Mouse (Mus musculus) Patski (cell line): Measurements from ENCODE around the gene Uox. TPM values are rescaled to one million over a fixed set of nuclear protein-coding genes. Genes with fewer than 3 reads are reported as not detected.
A peak's percentile ranks its signal among the peaks of the same experiment; 100 is the strongest.

Source experiments
- ATAC-seq: fragments of 100-300 bp; one replicate; pipeline ENCODE4 v1.8.0; 2021
- CTCF ChIA-PET: fragments of 350-600 bp; sonication (Branson Sonifier 250); formaldehyde crosslinking; loops from one replicate; lab custom pipeline; 2022; ENCODE audit warnings: inconsistent platforms; lab: Charles Lee
- POLR2A ChIA-PET: fragments of 350-600 bp; sonication (Branson Sonifier 250); formaldehyde crosslinking; loops from one replicate; lab custom pipeline; 2022; ENCODE audit warnings: antibody characterized with exemption, inconsistent platforms; lab: Charles Lee
- DNase-seq: peaks from one replicate; pipeline ENCODE4 v3.0.0-alpha.2; 2011; ENCODE audit warnings: low read depth, low spot score
- H3K27me3 ChIP-seq: fragments of 371-371 bp; one replicate; pipeline ENCODE4 v1.5.1; 2021
- CTCF ChIP-seq: fragments of 100-300 bp; IDR thresholded peaks from one replicate; pipeline ENCODE4 v1.5.1; 2021
- in situ Hi-C: fragments of 300-500 bp; cut with MboI; formaldehyde crosslinking; loops from 3 replicates; pipeline ENCODE4 v1.11.1; 2018; ENCODE audit warnings: low pct_unique_long_range_greater_than_20kb, mixed read lengths
- polyA plus RNA-seq: library from polyadenylated mRNA; unstranded; gene quantifications from one replicate; pipeline ENCODE4 v1.2.3, GENCODE M21; 2021

Gene Uox
- polyA plus RNA-seq, 1 experiment from 2014 or later: 2.9 TPM

DNA sequence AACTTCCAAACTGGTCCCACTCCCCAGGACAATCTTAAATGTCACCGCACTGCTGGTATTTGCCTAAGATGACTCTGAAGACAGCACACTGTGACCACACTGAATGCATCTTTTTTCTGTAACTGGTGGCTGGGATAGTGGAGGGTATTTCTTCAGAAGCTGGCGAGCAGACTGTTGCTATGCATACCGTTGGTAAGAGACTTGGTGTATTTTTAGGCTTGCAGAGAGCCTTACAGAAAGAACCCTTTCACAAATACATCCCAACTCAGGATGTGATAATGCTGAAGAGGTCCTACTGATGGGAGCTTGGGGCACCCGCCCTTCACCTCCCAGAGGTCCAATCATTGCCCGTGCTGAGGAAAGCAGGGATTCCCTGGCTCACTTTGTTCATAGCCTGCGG lies 12.7 kb upstream of the Uox start:
- no peak for TF ChIP-seq CTCF
- POLR2A ChIA-PET: no interaction called here

DNA sequence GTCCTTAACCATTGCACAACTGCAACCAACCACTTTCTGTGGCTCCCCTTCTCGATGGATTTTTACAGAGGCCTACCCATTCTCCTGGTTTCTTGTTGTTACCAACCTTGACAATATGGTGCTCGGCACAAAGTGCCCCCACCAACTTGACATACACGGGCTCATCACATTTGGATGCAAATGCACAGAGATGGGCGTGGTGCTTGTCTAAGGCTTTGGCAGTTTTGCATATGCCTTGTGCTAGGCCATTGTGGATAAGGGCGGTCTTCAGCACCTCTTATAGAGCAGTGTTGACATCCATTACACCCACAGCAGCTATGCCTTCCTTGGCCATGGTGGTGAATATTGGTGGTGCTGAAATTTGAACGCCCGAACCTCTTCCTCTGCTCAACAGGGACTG lies 7.3 kb upstream of the Uox start:
- TF ChIP-seq CTCF: no peak
- ATAC-seq (no peak), DNase-seq (no peak)
- in situ Hi-C loops: loop anchor here (5.0 to 25.0 kb wide), 3 partner anchors 174 to 378 kb away; no protein-coding TSS in a partner anchor
- ChIA-PET CTCF (interaction anchor here (0.8 to 4.4 kb wide), 8 partner anchors 13 to 352 kb away, joined by 3 to 30 read pairs (median 4); no protein-coding TSS in a partner anchor), POLR2A (no interaction called here)
- H3K27me3 ChIP-seq: no peaks in the 10 kb centered on the region

More for the DNA sequence above, 12.7 kb upstream of the Uox start:
- no peak for ATAC-seq
- in situ Hi-C loops: loop anchor here (25.0 kb wide), 1 partner anchor 180 kb away; no protein-coding TSS in a partner anchor
- no peak for DNase-seq
- CTCF ChIA-PET: interaction anchor here (1.6 kb wide), 1 partner anchor 15 kb away, joined by 8 read pairs; no protein-coding TSS in a partner anchor
- no peaks in the 10 kb centered on the region for H3K27me3 ChIP-seq

GRCm38 (mm10) chr3:146564268-146565064 lies 5.8 kb upstream of the Uox start:
- POLR2A ChIA-PET: interaction anchor here (0.6 to 1.1 kb wide), 2 partner anchors 139 to 156 kb away, joined by 3 read pairs; no protein-coding TSS in a partner anchor
- peak; percentile 94 for TF ChIP-seq CTCF
- ATAC-seq (no peak), DNase-seq (no peak)
- in situ Hi-C loops: loop anchor here (5.0 to 25.0 kb wide), 5 partner anchors 173 to 380 kb away; no protein-coding TSS in a partner anchor
- CTCF ChIA-PET: interaction anchor here (0.7 to 4.4 kb wide), 15 partner anchors 15 to 370 kb away, joined by 3 to 30 read pairs (median 3); no protein-coding TSS in a partner anchor
- H3K27me3 ChIP-seq: no peaks in the 10 kb centered on the region

GRCm38 (mm10) chr3:146565065-146565411 lies 5.2 kb upstream of the Uox start:
- POLR2A ChIA-PET: interaction anchor here (0.6 kb wide), 1 partner anchor 156 kb away, joined by 3 read pairs; no protein-coding TSS in a partner anchor
- H3K27me3 ChIP-seq: no peaks in the 10 kb centered on the region
- DNase-seq (no peak), ATAC-seq (no peak)
- no peak for TF ChIP-seq CTCF
- CTCF ChIA-PET: interaction anchor here (0.7 to 4.4 kb wide), 10 partner anchors 15 to 350 kb away, joined by 3 to 30 read pairs (median 3); no protein-coding TSS in a partner anchor
- in situ Hi-C loops: loop anchor here (5.0 to 25.0 kb wide), 4 partner anchors 172 to 380 kb away; no protein-coding TSS in a partner anchor

- in situ Hi-C loops: loop anchor here (5.0 to 25.0 kb wide), 4 partner anchors 170 to 383 kb away; no protein-coding TSS in a partner anchor
These were observed 2.9 kb upstream of the Uox start for GRCm38 (mm10) chr3:146567366-146567765.

DNA sequence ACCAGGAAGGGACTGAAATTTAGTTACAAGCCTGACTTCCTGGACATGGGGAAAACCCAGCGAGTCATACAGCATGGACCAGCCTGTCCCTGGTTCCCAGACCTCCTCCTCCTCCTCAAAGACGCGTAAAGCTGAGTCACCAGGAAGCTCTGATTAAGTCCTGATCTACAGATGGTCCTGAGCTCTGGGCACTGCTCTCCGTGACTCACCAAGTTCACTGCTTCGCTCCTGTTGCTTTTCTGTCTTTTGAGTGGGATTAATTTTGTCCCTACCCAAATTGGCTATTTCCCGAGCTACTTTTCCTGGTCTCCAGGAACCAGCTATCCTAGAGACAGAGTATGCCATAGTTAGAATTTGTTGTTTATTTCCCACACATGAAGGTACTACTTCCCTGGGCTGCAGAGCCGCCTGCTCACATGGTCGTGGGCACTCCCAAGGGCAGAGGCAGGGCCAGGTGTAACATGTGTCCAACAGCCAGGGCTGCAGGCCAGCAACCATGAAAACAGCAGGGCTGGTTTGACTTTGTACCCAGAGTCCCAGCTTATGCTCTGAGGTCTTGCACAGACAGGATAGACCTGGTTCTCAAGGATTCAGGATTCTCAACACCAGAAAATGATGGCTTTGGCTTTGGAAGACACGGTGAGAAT lies 2.2 kb upstream of the Uox start:
- in situ Hi-C loops: loop anchor here (5.0 to 25.0 kb wide), 4 partner anchors 169 to 383 kb away; no protein-coding TSS in a partner anchor
- POLR2A ChIA-PET: interaction anchor here (0.5 kb wide), 1 partner anchor 39 kb away, joined by 4 read pairs; no protein-coding TSS in a partner anchor

More at GRCm38 (mm10) chr3:146567366-146567765, 2.9 kb upstream of the Uox start:
- ATAC-seq (no peak), DNase-seq (no peak)
- TF ChIP-seq CTCF: no peak
- no peaks in the 10 kb centered on the region for H3K27me3 ChIP-seq
- CTCF ChIA-PET: interaction anchor here (0.8 to 1.5 kb wide), 9 partner anchors 11 to 347 kb away, joined by 3 to 5 read pairs (median 4); partner anchors contain the start of gene Rpf1
- POLR2A ChIA-PET: interaction anchor here (0.6 kb wide), 1 partner anchor 9 kb away, joined by 3 read pairs; no protein-coding TSS in a partner anchor

DNA sequence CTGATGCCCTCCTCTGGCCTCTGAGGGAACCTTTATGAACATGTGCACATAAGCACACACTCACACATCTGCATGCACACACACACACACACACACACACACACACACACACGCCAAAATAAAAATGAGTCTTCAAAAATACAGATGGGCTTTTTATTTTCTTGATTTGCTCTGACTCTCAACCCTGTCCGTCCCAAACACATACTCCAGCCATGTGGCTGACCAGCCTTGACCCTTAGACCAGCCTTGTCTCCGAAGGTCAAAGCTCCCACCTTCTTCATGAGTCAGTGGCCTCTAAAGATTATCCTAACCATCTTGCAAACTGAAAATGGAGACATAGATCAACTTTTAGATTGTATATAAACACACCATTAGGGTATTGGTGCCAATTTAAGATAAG lies 632 bp upstream of the Uox start:
- no peaks in the 10 kb centered on the region for H3K27me3 ChIP-seq
- no peak for TF ChIP-seq CTCF
- ChIA-PET POLR2A (no interaction called here), CTCF (no interaction called here)
- DNase-seq (no peak), ATAC-seq (no peak)
- in situ Hi-C loops: loop anchor here (5.0 to 25.0 kb wide), 4 partner anchors 168 to 385 kb away; no protein-coding TSS in a partner anchor

More for the DNA sequence above, 2.2 kb upstream of the Uox start:
- peak; percentile 91 for ATAC-seq
- CTCF ChIA-PET: interaction anchor here (0.8 to 1.5 kb wide), 9 partner anchors 10 to 347 kb away, joined by 3 to 5 read pairs (median 4); partner anchors contain the start of gene Rpf1
- no peak for TF ChIP-seq CTCF
- H3K27me3 ChIP-seq: no peaks in the 10 kb centered on the region
- peak; percentile 86 for DNase-seq

- CTCF ChIA-PET: interaction anchor here (1.2 kb wide), 2 partner anchors 15 to 182 kb away, joined by 3 read pairs; no protein-coding TSS in a partner anchor
- POLR2A ChIA-PET: no interaction called here
- ATAC-seq (no peak), DNase-seq (no peak)
- no peaks in the 10 kb centered on the region for H3K27me3 ChIP-seq
- no peak for TF ChIP-seq CTCF
- in situ Hi-C loops: loop anchor here (25.0 kb wide), 1 partner anchor 166 kb away; no protein-coding TSS in a partner anchor
These were observed 713 bp downstream of the Uox start for GRCm38 (mm10) chr3:146570939-146571338.

- TF ChIP-seq CTCF: no peak
- DNase-seq (no peak), ATAC-seq (peak; percentile 10)
- POLR2A ChIA-PET: interaction anchor here (0.7 kb wide), 1 partner anchor 15 kb away, joined by 3 read pairs; no protein-coding TSS in a partner anchor
- CTCF ChIA-PET: interaction anchor here (0.8 to 1.2 kb wide), 4 partner anchors 15 to 182 kb away, joined by 3 read pairs; no protein-coding TSS in a partner anchor
- in situ Hi-C loops: loop anchor here (25.0 kb wide), 1 partner anchor 166 kb away; no protein-coding TSS in a partner anchor
- H3K27me3 ChIP-seq: no peaks in the 10 kb centered on the region
These were observed 1.1 kb downstream of the Uox start for GRCm38 (mm10) chr3:146571341-146571740.
